Mouse (Mus musculus): ENCODE measurements around the gene Mef2d. TPM values are rescaled to one million over a fixed set of nuclear protein-coding genes. Genes with fewer than 3 reads are reported as not detected.

Gene Mef2d
- polyA plus RNA-seq, 1 experiment from 2014 or later: 23.8 TPM

- Histone ChIP-seq H3K9ac (ENCODE audit: low read length) (no peak overlapping the region), H3K27ac (ENCODE audit: low read depth) (no peak overlapping the region), H3K4me1 (replicated peaks; ENCODE audit: control insufficient read depth, insufficient read depth, low read length) (0 out of 2 replicates have a peak, but pooled peaks cover 8% of the 10 kb centered on the region), H3K4me3 (ENCODE audit: low read depth, low read length) (no peak overlapping the region), H3K27me3 (replicated peaks; ENCODE audit: control insufficient read depth, insufficient read depth, low read length) (peaks cover 91% of the 10 kb centered on the region), H3K9me3 (ENCODE audit: control insufficient read depth, low read length) (no peaks in the 10 kb centered on the region), H3K4me2 (ENCODE audit: low read length) (no peak overlapping the region), H3K36me3 (ENCODE audit: control insufficient read depth, insufficient read depth, low read length) (no peaks in the 10 kb centered on the region)
- DNase-seq (ENCODE audit: low spot score): no peak
- 5% methylated on average over 8 of the region's 9 CpGs for WGBS
- ATAC-seq (replicated peaks; ENCODE audit: low FRiP score, low TSS enrichment, low read depth): no peak
Observed at GRCm38 (mm10) chr3:88198505-88199020, 56.4 kb downstream of the Mef2d start.

GRCm38 (mm10) chr3:88199541-88200110 lies 57.5 kb downstream of the Mef2d start:
- no peak overlapping the region for H3K4me2 ChIP-seq (ENCODE audit: low read length)
- ATAC-seq (replicated peaks; ENCODE audit: low FRiP score, low TSS enrichment, low read depth) (no peak), DNase-seq (ENCODE audit: low spot score) (no peak)
- H3K4me1 ChIP-seq (replicated peaks; ENCODE audit: control insufficient read depth, insufficient read depth, low read length): 0 out of 2 replicates have a peak, but pooled peaks cover 8% of the 10 kb centered on the region
- peaks cover 97% of the 10 kb centered on the region for H3K27me3 ChIP-seq (replicated peaks; ENCODE audit: control insufficient read depth, insufficient read depth, low read length)
- no peaks in the 10 kb centered on the region for H3K9me3 ChIP-seq (ENCODE audit: control insufficient read depth, low read length)
- H3K27ac ChIP-seq (ENCODE audit: low read depth): no peak overlapping the region
- H3K36me3 ChIP-seq (ENCODE audit: control insufficient read depth, insufficient read depth, low read length): no peaks in the 10 kb centered on the region
- H3K4me3 ChIP-seq (ENCODE audit: low read depth, low read length): no peak overlapping the region
- WGBS: 27% methylated on average over 2 of the region's 2 CpGs
- no peak overlapping the region for H3K9ac ChIP-seq (ENCODE audit: low read length)

- Histone ChIP-seq H3K9ac (ENCODE audit: low read length) (no peak overlapping the region), H3K36me3 (ENCODE audit: control insufficient read depth, insufficient read depth, low read length) (no peaks in the 10 kb centered on the region)
Observed at GRCm38 (mm10) chr3:88200161-88200971, 58.2 kb downstream of the Mef2d start.

GRCm38 (mm10) chr3:88200972-88201330 lies 58.8 kb downstream of the Mef2d start:
- DNase-seq (ENCODE audit: low spot score) (no peak), ATAC-seq (replicated peaks; ENCODE audit: low FRiP score, low TSS enrichment, low read depth) (no peak)
- under 1% methylated on average over 30 of the region's 37 CpGs for WGBS
- H3K27me3 ChIP-seq (replicated peaks; ENCODE audit: control insufficient read depth, insufficient read depth, low read length): peaks cover 100% of the 10 kb centered on the region
- no peaks in the 10 kb centered on the region for H3K36me3 ChIP-seq (ENCODE audit: control insufficient read depth, insufficient read depth, low read length)
- H3K4me1 ChIP-seq (replicated peaks; ENCODE audit: control insufficient read depth, insufficient read depth, low read length): 0 out of 2 replicates have a peak, but pooled peaks cover 8% of the 10 kb centered on the region
- no peaks in the 10 kb centered on the region for H3K9me3 ChIP-seq (ENCODE audit: control insufficient read depth, low read length)
- peak overlapping the region; percentile 21 for H3K4me3 ChIP-seq (ENCODE audit: low read depth, low read length)
- H3K27ac ChIP-seq (ENCODE audit: low read depth): no peak overlapping the region
- peak overlapping the region; percentile 47 for H3K4me2 ChIP-seq (ENCODE audit: low read length)
- H3K9ac ChIP-seq (ENCODE audit: low read length): no peak overlapping the region

More at GRCm38 (mm10) chr3:88200161-88200971, 58.2 kb downstream of the Mef2d start:
- Histone ChIP-seq H3K4me2 (ENCODE audit: low read length) (peak overlapping the region; percentile 47), H3K9me3 (ENCODE audit: control insufficient read depth, low read length) (no peaks in the 10 kb centered on the region), H3K4me3 (ENCODE audit: low read depth, low read length) (peak overlapping the region; percentile 21), H3K4me1 (replicated peaks; ENCODE audit: control insufficient read depth, insufficient read depth, low read length) (0 out of 2 replicates have a peak, but pooled peaks cover 8% of the 10 kb centered on the region), H3K27ac (ENCODE audit: low read depth) (no peak overlapping the region), H3K27me3 (replicated peaks; ENCODE audit: control insufficient read depth, insufficient read depth, low read length) (peaks cover 100% of the 10 kb centered on the region)
- WGBS: under 1% methylated on average over 61 of the region's 61 CpGs
- DNase-seq (ENCODE audit: low spot score): peak; percentile 78
- no peak for ATAC-seq (replicated peaks; ENCODE audit: low FRiP score, low TSS enrichment, low read depth)

- no peaks in the 10 kb centered on the region for H3K36me3 ChIP-seq (ENCODE audit: control insufficient read depth, insufficient read depth, low read length)
- WGBS: 17% methylated on average over 5 of the region's 5 CpGs
- no peak for ATAC-seq (replicated peaks; ENCODE audit: low FRiP score, low TSS enrichment, low read depth)
- no peak for DNase-seq (ENCODE audit: low spot score)
- no peak overlapping the region for H3K27ac ChIP-seq (ENCODE audit: low read depth)
- peaks cover 100% of the 10 kb centered on the region for H3K27me3 ChIP-seq (replicated peaks; ENCODE audit: control insufficient read depth, insufficient read depth, low read length)
- H3K4me2 ChIP-seq (ENCODE audit: low read length): no peak overlapping the region
- 0 out of 2 replicates have a peak, but pooled peaks cover 8% of the 10 kb centered on the region for H3K4me1 ChIP-seq (replicated peaks; ENCODE audit: control insufficient read depth, insufficient read depth, low read length)
- no peaks in the 10 kb centered on the region for H3K9me3 ChIP-seq (ENCODE audit: control insufficient read depth, low read length)
- no peak overlapping the region for H3K9ac ChIP-seq (ENCODE audit: low read length)
- no peak overlapping the region for H3K4me3 ChIP-seq (ENCODE audit: low read depth, low read length)
Observed at GRCm38 (mm10) chr3:88201640-88202039, 59.5 kb downstream of the Mef2d start.

GRCm38 (mm10) chr3:88202986-88203385 lies 60.8 kb downstream of the Mef2d start:
- H3K4me1 ChIP-seq (replicated peaks; ENCODE audit: control insufficient read depth, insufficient read depth, low read length): 0 out of 2 replicates have a peak, but pooled peaks cover 8% of the 10 kb centered on the region
- no peaks in the 10 kb centered on the region for H3K9me3 ChIP-seq (ENCODE audit: control insufficient read depth, low read length)
- 10% methylated on average over 6 of the region's 6 CpGs for WGBS
- ATAC-seq (replicated peaks; ENCODE audit: low FRiP score, low TSS enrichment, low read depth) (no peak), DNase-seq (ENCODE audit: low spot score) (no peak)
- H3K27me3 ChIP-seq (replicated peaks; ENCODE audit: control insufficient read depth, insufficient read depth, low read length): peaks cover 100% of the 10 kb centered on the region
- H3K4me3 ChIP-seq (ENCODE audit: low read depth, low read length): no peak overlapping the region
- H3K9ac ChIP-seq (ENCODE audit: low read length): no peak overlapping the region
- H3K4me2 ChIP-seq (ENCODE audit: low read length): no peak overlapping the region
- no peak overlapping the region for H3K27ac ChIP-seq (ENCODE audit: low read depth)
- no peaks in the 10 kb centered on the region for H3K36me3 ChIP-seq (ENCODE audit: control insufficient read depth, insufficient read depth, low read length)

GRCm38 (mm10) chr3:88203456-88203855 lies 61.3 kb downstream of the Mef2d start:
- H3K4me2 ChIP-seq (ENCODE audit: low read length): no peak overlapping the region
- no peaks in the 10 kb centered on the region for H3K36me3 ChIP-seq (ENCODE audit: control insufficient read depth, insufficient read depth, low read length)
- DNase-seq (ENCODE audit: low spot score) (no peak), ATAC-seq (replicated peaks; ENCODE audit: low FRiP score, low TSS enrichment, low read depth) (no peak)
- no peaks in the 10 kb centered on the region for H3K9me3 ChIP-seq (ENCODE audit: control insufficient read depth, low read length)
- H3K27ac ChIP-seq (ENCODE audit: low read depth): no peak overlapping the region
- H3K27me3 ChIP-seq (replicated peaks; ENCODE audit: control insufficient read depth, insufficient read depth, low read length): peaks cover 100% of the 10 kb centered on the region
- H3K4me1 ChIP-seq (replicated peaks; ENCODE audit: control insufficient read depth, insufficient read depth, low read length): 0 out of 2 replicates have a peak, but pooled peaks cover 8% of the 10 kb centered on the region
- H3K4me3 ChIP-seq (ENCODE audit: low read depth, low read length): no peak overlapping the region
- WGBS: 16% methylated on average over 5 of the region's 5 CpGs
- H3K9ac ChIP-seq (ENCODE audit: low read length): no peak overlapping the region

- Histone ChIP-seq H3K4me1 (replicated peaks; ENCODE audit: control insufficient read depth, insufficient read depth, low read length) (0 out of 2 replicates have a peak, but pooled peaks cover 8% of the 10 kb centered on the region), H3K36me3 (ENCODE audit: control insufficient read depth, insufficient read depth, low read length) (no peaks in the 10 kb centered on the region), H3K4me2 (ENCODE audit: low read length) (no peak overlapping the region), H3K27me3 (replicated peaks; ENCODE audit: control insufficient read depth, insufficient read depth, low read length) (peaks cover 100% of the 10 kb centered on the region), H3K9me3 (ENCODE audit: control insufficient read depth, low read length) (no peaks in the 10 kb centered on the region), H3K27ac (ENCODE audit: low read depth) (no peak overlapping the region), H3K9ac (ENCODE audit: low read length) (no peak overlapping the region), H3K4me3 (ENCODE audit: low read depth, low read length) (no peak overlapping the region)
- ATAC-seq (replicated peaks; ENCODE audit: low FRiP score, low TSS enrichment, low read depth): no peak
- DNase-seq (ENCODE audit: low spot score): no peak
- 4% methylated on average over 7 of the region's 7 CpGs for WGBS
Observed at GRCm38 (mm10) chr3:88203999-88204700, 62.0 kb downstream of the Mef2d start.
